Mouse (Mus musculus) brain, adult 2 months (tissue): ENCODE data around the gene Ercc4.

Experiments
- DNase-seq: peaks from one replicate; pipeline ENCODE4 v3.0.0; 2011; ENCODE audit warnings: low read depth, low spot score

Gene Ercc4

GRCm38 (mm10) chr16:13194882-13195281, 85.4 kb downstream of the Ercc4 start:
- peak; percentile 94 for DNase-seq

- DNase-seq, result peak; percentile 91
Measured at GRCm38 (mm10) chr16:13196626-13197025, 87.1 kb downstream of the Ercc4 start.

- peak; percentile 98 for DNase-seq
Measured at GRCm38 (mm10) chr16:13197293-13197692, 87.8 kb downstream of the Ercc4 start.

GRCm38 (mm10) chr16:13199204-13199603, 89.7 kb downstream of the Ercc4 start:
- no peak for DNase-seq
